11 mouse cellular contexts compared by ENCODE assay signal in genomic region chr12:12527366-12527765, GRCm38 (mm10).
DNase-seq lines count a peak whose midpoint lies in the region; ATAC-seq and TF ChIP-seq lines count a peak whose summit lies in the region.
"Had no signal": no experiment of that assay in that cellular context is flagged by ENCODE, and none has a peak within 500 bp of the region (broad histone marks: within the 10 kb centered on the region; RNA-seq: fewer than 3 reads in every experiment).

No protein-coding gene starts in this region.

- TF ChIP-seq POLR2A in cerebellum, adult 2 months (IDR thresholded peaks at IDR 0.05; ENCODE audit: borderline replicate concordance, insufficient read depth, low read length) = no peak

- no peaks in the 10 kb centered on the region for H3K9me3 ChIP-seq in forebrain, embryonic 11.5 days (ENCODE audit: control insufficient read depth, low read length)
- H3K9me3 ChIP-seq: limb, embryonic 15.5 days had no signal

- intact Hi-C loops in heart, postnatal 25 days (cut with DNase I) = no loop called here
- intact Hi-C loops in left cerebral cortex, adult 2 months (cut with DNase I) = no loop called here

- peak; percentile 72 for ATAC-seq in forebrain, embryonic 11.5 days (replicated peaks; ENCODE audit: low FRiP score)
- ATAC-seq in granulocyte monocyte progenitor cell, adult 5-6 weeks (replicated peaks; ENCODE audit: poor library complexity, severe bottlenecking) = no peak
- ATAC-seq: activated CD4-positive, CD25-positive, alpha-beta regulatory T cell, adult 4 months had no signal

- H3K27ac ChIP-seq in cerebellum, adult 2 months (ENCODE audit: insufficient read depth, low read length) = no peak overlapping the region
- H3K27ac ChIP-seq in forebrain, embryonic 11.5 days (ENCODE audit: low read depth, low read length) = peak overlapping the region; percentile 75
- no peak overlapping the region for H3K27ac ChIP-seq in left cerebral cortex, adult 2 months
- H3K27ac ChIP-seq: limb, embryonic 15.5 days had no signal

- no peaks in the 10 kb centered on the region for H3K36me3 ChIP-seq in forebrain, embryonic 11.5 days (ENCODE audit: control insufficient read depth, insufficient read depth, low read length)
- H3K36me3 ChIP-seq: limb, embryonic 15.5 days had no signal

- peak; percentile 9 to 37 for DNase-seq in cerebellum, postnatal 14 days
- DNase-seq in cerebellum, adult 2 months = no peak
- peak; percentile 68 for DNase-seq in forebrain, embryonic 11.5 days (ENCODE audit: low spot score)
- peak; percentile 3 for DNase-seq in heart, postnatal 25 days (ENCODE audit: low spot score)
- peak; percentile 13 to 55 for DNase-seq in lung, postnatal 4 days
- no peak for DNase-seq in left cerebral cortex, adult 2 months (ENCODE audit: extremely low spot score in 1 of 2, low spot score in 2 of 2)
- no peak for DNase-seq in layer of hippocampus, adult 8-10 months (ENCODE audit: low spot score in 2 of 2)
- DNase-seq: B cell, adult 2 months had no signal

- no peak overlapping the region for H3K4me3 ChIP-seq in cerebellum, adult 2 months (replicated peaks; ENCODE audit: insufficient read depth, low read depth, low read length)
- no peak overlapping the region for H3K4me3 ChIP-seq in forebrain, embryonic 11.5 days (ENCODE audit: low read depth, low read length)
- no peak overlapping the region for H3K4me3 ChIP-seq in left cerebral cortex, adult 2 months
- H3K4me3 ChIP-seq: limb, embryonic 15.5 days had no signal

- H3K9ac ChIP-seq in forebrain, embryonic 11.5 days (ENCODE audit: low read length) = no peak overlapping the region
- H3K9ac ChIP-seq: limb, embryonic 15.5 days had no signal

- 61% methylated on average over 3 of the region's 3 CpGs for WGBS in cerebellum, adult 2 months
- WGBS in forebrain, embryonic 11.5 days = 53% methylated on average over 3 of the region's 3 CpGs

- H3K4me2 ChIP-seq in forebrain, embryonic 11.5 days (ENCODE audit: low read depth, low read length, severe bottlenecking) = no peak overlapping the region
- H3K4me2 ChIP-seq: limb, embryonic 15.5 days had no signal

- TF ChIP-seq CTCF in cerebellum, adult 2 months (IDR thresholded peaks at IDR 0.05; ENCODE audit: borderline replicate concordance, insufficient read depth, low read depth, low read length) = no peak
- TF ChIP-seq CTCF in left cerebral cortex, adult 2 months (IDR thresholded peaks at IDR 0.05) = no peak

- H3K27me3 ChIP-seq in cerebellum, adult 2 months (ENCODE audit: control insufficient read depth, insufficient read depth, low read length) = no peaks in the 10 kb centered on the region
- no peaks in the 10 kb centered on the region for H3K27me3 ChIP-seq in forebrain, embryonic 11.5 days (ENCODE audit: control insufficient read depth, insufficient read depth, low read length)
- H3K27me3 ChIP-seq: limb, embryonic 15.5 days had no signal

- H3K4me1 ChIP-seq in cerebellum, adult 2 months (ENCODE audit: control insufficient read depth, insufficient read depth, low read length) = no peaks in the 10 kb centered on the region
- H3K4me1 ChIP-seq in forebrain, embryonic 11.5 days (replicated peaks; ENCODE audit: control insufficient read depth, insufficient read depth, low read length) = peaks cover 9% of the 10 kb centered on the region; the same call in 1 of the 2 replicates

Comparison
In these comparisons a context has a peak if more than half of its experiments do, and no peak if none do; other contexts are left out.
1. DNase-seq: peak in cerebellum, postnatal 14 days (2 of 2), forebrain, embryonic 11.5 days (single experiment), heart, postnatal 25 days (single experiment) and lung, postnatal 4 days (2 of 2); none in cerebellum, adult 2 months (0 of 2), left cerebral cortex, adult 2 months (0 of 2) and layer of hippocampus, adult 8-10 months (0 of 2).